Mouse (Mus musculus) CD4-positive, CD25-positive, alpha-beta regulatory T cell, adult 9 weeks (primary cell): ENCODE results near the gene Pus1. TPM values are rescaled to one million over a fixed set of nuclear protein-coding genes. Genes with fewer than 3 reads are reported as not detected.

Experiments
- polyA plus RNA-seq: library from polyadenylated mRNA; unstranded; fragments of 100-300 nt; shearing (Covaris generic); gene quantifications from one replicate; pipeline ENCODE4 v1.2.1, GENCODE M21; 2017

Gene Pus1
- 25.5 TPM for polyA plus RNA-seq

DNA sequence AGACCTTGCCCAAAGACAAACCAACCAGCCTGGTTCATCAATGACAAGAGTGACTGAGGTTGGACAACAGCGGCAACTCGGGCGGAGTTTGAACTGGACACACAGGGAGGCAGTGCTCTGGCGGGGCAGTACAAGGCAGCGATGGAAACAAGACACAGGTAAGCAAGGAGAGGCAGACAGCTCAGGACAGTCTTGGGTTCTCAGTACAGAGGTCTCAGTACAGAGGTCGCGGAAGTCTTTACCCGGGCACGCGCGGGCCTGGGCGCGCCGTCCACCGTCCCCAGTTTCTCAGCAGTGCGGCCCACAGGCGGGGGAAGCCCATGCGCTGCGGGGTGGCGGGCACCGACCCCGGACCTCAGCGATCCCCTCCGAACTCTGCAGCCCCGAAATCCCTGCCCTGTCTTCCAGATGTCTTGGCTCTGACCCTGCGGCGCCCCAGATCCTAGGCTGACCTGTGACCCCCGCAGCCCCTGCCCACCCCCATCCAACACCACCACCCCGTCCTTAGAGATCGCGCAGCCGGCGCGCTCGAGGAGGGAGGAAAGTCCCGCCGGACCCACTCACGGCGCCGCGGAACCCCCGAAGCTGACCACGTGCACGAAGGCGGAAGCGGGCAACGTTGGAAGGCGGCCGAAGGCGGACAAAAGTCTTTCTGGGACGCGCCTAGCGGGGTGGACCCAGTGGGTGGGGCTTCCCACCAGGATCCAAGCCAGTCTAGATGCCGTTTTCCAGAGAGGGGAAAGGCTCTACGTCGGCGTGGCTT lies at the start of gene Pus1:
Gene Pus1 (minus strand): TSS at position 662 of the 763 bp plus-strand sequence.

DNA sequence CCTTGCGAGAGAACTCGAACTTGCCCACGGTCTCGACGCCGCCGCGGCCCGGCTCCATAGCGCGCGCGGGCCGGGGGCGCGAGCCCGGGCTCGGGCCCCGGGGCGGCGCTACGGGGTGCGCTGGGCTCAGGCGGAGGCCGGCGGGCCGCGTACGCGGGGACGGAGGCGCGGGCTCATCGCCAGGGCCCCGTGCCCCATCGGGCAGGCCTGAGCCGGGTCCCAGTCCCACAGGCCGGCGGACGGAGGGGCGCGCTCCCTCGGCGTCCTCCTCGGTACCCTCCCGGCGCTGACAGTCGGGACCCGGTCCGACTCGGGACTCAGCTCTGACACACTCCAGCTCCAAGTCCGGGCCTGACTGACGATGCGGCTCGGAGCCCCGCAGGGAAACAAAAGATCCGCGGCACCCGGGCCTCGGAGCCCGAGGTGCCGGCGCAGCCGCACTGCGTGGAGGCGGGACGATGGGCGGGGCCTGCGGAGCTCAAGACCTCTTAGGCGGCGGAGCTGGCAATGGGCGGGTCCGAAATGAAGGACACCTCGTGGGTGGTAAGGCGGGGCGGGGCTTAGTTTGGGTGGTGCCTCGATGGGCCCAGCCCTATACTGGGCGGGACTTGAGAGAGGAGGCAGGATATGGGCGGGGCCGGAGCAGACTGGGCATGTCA lies 29.3 kb upstream of the Pus1 start, which contains the start of gene Ulk1:
Gene Ulk1 (minus strand): TSS at position 431 of the 659 bp plus-strand sequence.

DNA sequence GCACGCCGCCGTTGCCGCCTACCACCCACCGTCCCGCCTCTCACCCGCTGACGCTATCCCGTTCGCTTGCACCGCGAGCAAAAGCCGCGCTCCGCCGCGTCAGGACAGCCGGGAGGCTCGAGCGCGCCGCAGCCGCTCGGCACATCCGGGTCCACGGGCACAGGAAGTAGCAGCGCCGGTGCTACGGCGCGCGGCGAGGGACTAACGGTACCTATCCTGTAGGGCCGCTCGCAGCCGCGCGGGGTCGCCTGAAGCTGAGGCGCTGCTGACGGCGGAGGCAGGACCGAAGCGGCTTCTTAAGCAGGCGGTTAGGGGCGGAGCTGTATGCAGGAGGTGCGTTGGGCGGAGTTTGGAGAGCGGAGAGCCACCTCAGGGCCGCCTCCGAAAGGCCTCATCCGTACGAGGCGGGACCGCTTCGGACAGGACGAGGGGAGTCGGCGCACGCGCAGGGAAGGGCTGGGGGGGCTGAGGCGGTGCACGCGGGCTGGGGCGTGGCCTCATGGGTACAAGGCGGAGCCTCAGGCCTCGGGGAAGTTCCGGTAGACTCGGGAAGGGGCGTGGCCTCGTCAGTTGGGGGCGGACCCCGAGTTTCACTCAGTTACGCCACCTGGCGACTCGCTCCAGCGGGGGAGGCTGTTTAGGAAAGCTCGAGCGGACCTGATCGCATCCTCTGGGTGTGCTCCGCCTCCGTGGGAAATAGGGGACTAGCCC lies 9.9 kb downstream of the Pus1 start, which contains the start of gene Ep400:
Gene Ep400 (minus strand): TSS at position 270 of the 711 bp plus-strand sequence.

Other genes starting within 250 kb of the Pus1 start
- 9.2 TPM for gene Galnt9, start 236.3 kb downstream of the Pus1 start, polyA plus RNA-seq
- gene Noc4l, start 127.2 kb downstream of the Pus1 start, polyA plus RNA-seq, result 86.4 TPM
- 12.6 TPM for gene Ddx51, start 127.2 kb downstream of the Pus1 start, polyA plus RNA-seq
- gene Ep400, start 9.9 kb downstream of the Pus1 start, polyA plus RNA-seq, result 42.0 TPM
- gene Ulk1, start 29.4 kb upstream of the Pus1 start, polyA plus RNA-seq, result 6.6 TPM
- 31.8 TPM for gene Hscb, start 59.1 kb upstream of the Pus1 start, polyA plus RNA-seq
- 8.6 TPM for gene Chek2, start 59.3 kb upstream of the Pus1 start, polyA plus RNA-seq
- gene Ttc28, start 99.1 kb upstream of the Pus1 start, polyA plus RNA-seq, result 3.1 TPM